ENCODE assay signal across 8 mouse cellular contexts in genomic region chr12:59011844-59012709, GRCm38 (mm10). TPM values are rescaled to one million over a fixed set of nuclear protein-coding genes. Genes with fewer than 3 reads are reported as not detected.
DNase-seq lines count a peak whose midpoint lies in the region; ATAC-seq lines count a peak whose summit lies in the region.

Gene Sec23a (minus strand): TSS chr12:59012017.

- DNase-seq in NIH3T3 (ENCODE audit: low read depth), result peak; percentile 99
- DNase-seq in cerebellum, postnatal 10 days, result peak; percentile 100
- peak; percentile 95 to 97 for DNase-seq in frontal cortex, postnatal 14 days (ENCODE audit: low spot score in 2 of 2)
- peak; percentile 86 to 88 for DNase-seq in layer of hippocampus, postnatal 25 days (ENCODE audit: extremely low spot score in 1 of 2, low spot score in 1 of 2)
- peak; percentile 98 for DNase-seq in lung, postnatal 25 days (ENCODE audit: low spot score)
- peak; percentile 97 for DNase-seq in retina, embryonic 14.5 days (ENCODE audit: low spot score)
- DNase-seq in thymus, postnatal 4 days, result peak; percentile 99

- H3K4me2 ChIP-seq in hindbrain, embryonic 13.5 days, result peak within 1 kb of the TSS; percentile 86

- H3K27me3 ChIP-seq in hindbrain, embryonic 13.5 days, result no peaks in the 10 kb centered on the region

- H3K36me3 ChIP-seq in hindbrain, embryonic 13.5 days, result peaks cover 1% of the 10 kb centered on the region

- peak within 1 kb of the TSS; percentile 82 for H3K4me3 ChIP-seq in hindbrain, embryonic 13.5 days

- H3K4me1 ChIP-seq in hindbrain, embryonic 13.5 days (replicated peaks), result peaks cover 29% of the 10 kb centered on the region

- H3K9ac ChIP-seq in hindbrain, embryonic 13.5 days, result peak within 1 kb of the TSS; percentile 91

- H3K27ac ChIP-seq in hindbrain, embryonic 13.5 days, result peak within 1 kb of the TSS; percentile 94

- WGBS in hindbrain, embryonic 13.5 days, result under 1% methylated on average over 48 of the region's 48 CpGs

- peak; percentile 97 for ATAC-seq in hindbrain, embryonic 13.5 days (ENCODE audit: low FRiP score)

- H3K9me3 ChIP-seq in hindbrain, embryonic 13.5 days, result no peaks in the 10 kb centered on the region

RNA-seq across cellular contexts. Expression of gene Sec23a, which starts in this region (rescaled TPM):
- 107 and 111 TPM in 2 replicates for polyA plus RNA-seq in hindbrain, embryonic 13.5 days (2015; fragmentation: Nextera tagmentation; extraction: Ambion mirVana)
- 100 to 1,000 TPM; 101 to 104 TPM for total RNA-seq in layer of hippocampus, postnatal 25 days (2021)

Comparison
In these comparisons a context has a peak if more than half of its experiments do, and no peak if none do; other contexts are left out.
1. Peak in every context shown above with its lines: DNase-seq, ATAC-seq, H3K4me3 ChIP-seq and H3K27ac ChIP-seq.